8 mouse cellular contexts compared by ENCODE assay signal in genomic region chr2:124369991-124370390, GRCm38 (mm10).
DNase-seq lines count a peak whose midpoint lies in the region.

No protein-coding gene starts in this region.

- DNase-seq in layer of hippocampus, postnatal 14 days (ENCODE audit: low spot score in 2 of 2): peak; percentile 25 to 52
- DNase-seq in layer of hippocampus, adult 8-10 months (ENCODE audit: low spot score in 2 of 2): no peak
- DNase-seq in adrenal gland, postnatal 25 days: peak; percentile 45
- DNase-seq in gastrocnemius, postnatal 25 days: peak; percentile 77
- DNase-seq in kidney, adult 9 months: peak; percentile 66
- peak; percentile 3 for DNase-seq in retina, postnatal 1 day
- DNase-seq in frontal cortex, postnatal 36 days (ENCODE audit: low spot score in 2 of 2): no peak
- no peak for DNase-seq in right cerebral cortex, postnatal 36 days (ENCODE audit: low spot score in 2 of 2)

Comparison
In these comparisons a context has a peak if more than half of its experiments do, and no peak if none do; other contexts are left out.
1. DNase-seq: peak in layer of hippocampus, postnatal 14 days (2 of 2), adrenal gland, postnatal 25 days (single experiment), gastrocnemius, postnatal 25 days (single experiment), kidney, adult 9 months (single experiment) and retina, postnatal 1 day (single experiment); none in layer of hippocampus, adult 8-10 months (0 of 2), frontal cortex, postnatal 36 days (0 of 2) and right cerebral cortex, postnatal 36 days (0 of 2).